ENCODE assay signal across 31 mouse cellular contexts in genomic region chr13:119808937-119809336, GRCm38 (mm10). TPM values are rescaled to one million over a fixed set of nuclear protein-coding genes. Genes with fewer than 3 reads are reported as not detected.
A peak's percentile ranks its signal among the peaks of the same experiment; 100 is the strongest.
DNase-seq lines count a peak whose midpoint lies in the region; ATAC-seq and TF ChIP-seq lines count a peak whose summit lies in the region.
"Had no signal": no experiment of that assay in that cellular context is flagged by ENCODE, and none has a peak within 500 bp of the region (broad histone marks: within the 10 kb centered on the region; RNA-seq: fewer than 3 reads in every experiment).

No protein-coding gene starts in this region.

- no peaks in the 10 kb centered on the region for H3K27me3 ChIP-seq in liver, embryonic 14.5 days (ENCODE audit: control insufficient read depth, insufficient read depth, low read length)
- H3K27me3 ChIP-seq in intestine, postnatal 0 days (replicated peaks; ENCODE audit: control insufficient read depth, insufficient read depth, low read length), result no peaks in the 10 kb centered on the region
- H3K27me3 ChIP-seq: embryonic facial prominence, embryonic 13.5 days; forebrain, embryonic 12.5 days; forebrain, embryonic 15.5 days; heart, embryonic 12.5 days; heart, embryonic 15.5 days; hindbrain, embryonic 13.5 days had no signal

- no peak overlapping the region for H3K4me3 ChIP-seq in liver, embryonic 14.5 days (ENCODE audit: insufficient read depth in 1 of 2, low read depth in 2 of 2, low read length in 2 of 2)
- H3K4me3 ChIP-seq in bone marrow macrophage, adult 2 months (ENCODE audit: insufficient read depth, low read length), result no peak overlapping the region
- no peak overlapping the region for H3K4me3 ChIP-seq in intestine, postnatal 0 days (ENCODE audit: low read depth, low read length)
- H3K4me3 ChIP-seq: embryonic facial prominence, embryonic 10.5 days; embryonic facial prominence, embryonic 13.5 days; erythroblast, embryonic 14.5 days; forebrain, embryonic 12.5 days; forebrain, embryonic 15.5 days; heart, embryonic 12.5 days; heart, embryonic 15.5 days; hindbrain, embryonic 10.5 days; hindbrain, embryonic 13.5 days had no signal

- H3K4me2 ChIP-seq in liver, embryonic 14.5 days (ENCODE audit: low read depth), result no peak overlapping the region
- no peak overlapping the region for H3K4me2 ChIP-seq in intestine, postnatal 0 days (replicated peaks; ENCODE audit: low read depth)
- H3K4me2 ChIP-seq: embryonic facial prominence, embryonic 13.5 days; forebrain, embryonic 12.5 days; forebrain, embryonic 15.5 days; heart, embryonic 12.5 days; heart, embryonic 15.5 days; hindbrain, embryonic 13.5 days had no signal

- no peak for DNase-seq in liver, embryonic 14.5 days (ENCODE audit: low read depth in 3 of 3, low spot score in 3 of 3)
- DNase-seq in liver (no peak), A20 (ENCODE audit: low read depth, low spot score) (peak; percentile 26)
- DNase-seq in thymus, postnatal 14 days, result no peak
- DNase-seq in cerebellum, postnatal 25 days, result no peak
- DNase-seq: adrenal gland, adult 8-10 months; adrenal gland, postnatal 25 days; cerebellum, adult 18-20 months; cerebellum, adult 9-10 months; cerebellum, postnatal 14 days; embryo, embryonic 11 days; gastrocnemius, postnatal 25 days; heart, postnatal 10 days; heart, postnatal 36 days had no signal

- H3K27ac ChIP-seq in liver, embryonic 14.5 days, result no peak overlapping the region
- 0 out of 2 replicates have a peak overlapping the region, but pooled peaks have one; percentile 9 for H3K27ac ChIP-seq in bone marrow macrophage, adult 2 months (ENCODE audit: insufficient read depth, low read depth, low read length)
- H3K27ac ChIP-seq in intestine, postnatal 0 days (ENCODE audit: low read depth, low read length), result no peak overlapping the region
- H3K27ac ChIP-seq: embryonic facial prominence, embryonic 10.5 days; embryonic facial prominence, embryonic 13.5 days; forebrain, embryonic 12.5 days; forebrain, embryonic 15.5 days; heart, embryonic 15.5 days; hindbrain, embryonic 10.5 days; hindbrain, embryonic 13.5 days had no signal

- WGBS in liver, embryonic 14.5 days (ENCODE audit: insufficient replicate concordance), result 41% methylated on average over 2 of the region's 2 CpGs
- 60% methylated on average over 2 of the region's 2 CpGs for WGBS in intestine, postnatal 0 days

- no peaks in the 10 kb centered on the region for H3K36me3 ChIP-seq in liver, embryonic 14.5 days (replicated peaks; ENCODE audit: control insufficient read depth, insufficient read depth, low read depth)
- no peaks in the 10 kb centered on the region for H3K36me3 ChIP-seq in intestine, postnatal 0 days (ENCODE audit: control insufficient read depth, insufficient read depth)
- H3K36me3 ChIP-seq: embryonic facial prominence, embryonic 10.5 days; embryonic facial prominence, embryonic 13.5 days; forebrain, embryonic 12.5 days; forebrain, embryonic 15.5 days; heart, embryonic 12.5 days; heart, embryonic 15.5 days; hindbrain, embryonic 10.5 days; hindbrain, embryonic 13.5 days had no signal

- no peak for TF ChIP-seq CTCF in liver, embryonic 14.5 days (IDR thresholded peaks at IDR 0.05; ENCODE audit: low read depth)
- TF ChIP-seq CTCF in bone marrow macrophage, adult 2 months (IDR thresholded peaks at IDR 0.05; ENCODE audit: low read depth, low read length), result no peak
- TF ChIP-seq CTCF in intestine, postnatal 0 days (IDR thresholded peaks at IDR 0.05; ENCODE audit: low read depth), result no peak

- no peaks in the 10 kb centered on the region for H3K9me3 ChIP-seq in liver, embryonic 14.5 days (ENCODE audit: control insufficient read depth, low read length)
- H3K9me3 ChIP-seq in intestine, postnatal 0 days (ENCODE audit: control insufficient read depth), result no peaks in the 10 kb centered on the region
- H3K9me3 ChIP-seq: embryonic facial prominence, embryonic 10.5 days; embryonic facial prominence, embryonic 13.5 days; forebrain, embryonic 12.5 days; forebrain, embryonic 15.5 days; heart, embryonic 12.5 days; heart, embryonic 15.5 days; hindbrain, embryonic 10.5 days; hindbrain, embryonic 13.5 days had no signal

- no peak overlapping the region for H3K9ac ChIP-seq in liver, embryonic 14.5 days (replicated peaks)
- no peak overlapping the region for H3K9ac ChIP-seq in intestine, postnatal 0 days (ENCODE audit: low read depth, low read length)
- H3K9ac ChIP-seq: embryonic facial prominence, embryonic 13.5 days; forebrain, embryonic 12.5 days; forebrain, embryonic 15.5 days; heart, embryonic 12.5 days; heart, embryonic 15.5 days; hindbrain, embryonic 13.5 days had no signal

- H3K4me1 ChIP-seq in liver, embryonic 14.5 days (replicated peaks; ENCODE audit: control insufficient read depth in 2 of 2, insufficient read depth in 2 of 2, low read length in 1 of 2), result no peaks in the 10 kb centered on the region
- peaks cover 16% of the 10 kb centered on the region for H3K4me1 ChIP-seq in bone marrow macrophage, adult 2 months (ENCODE audit: control insufficient read depth, insufficient read depth, low read length)
- no peaks in the 10 kb centered on the region for H3K4me1 ChIP-seq in intestine, postnatal 0 days (replicated peaks; ENCODE audit: control insufficient read depth, insufficient read depth, low read length)
- H3K4me1 ChIP-seq: embryonic facial prominence, embryonic 10.5 days; embryonic facial prominence, embryonic 13.5 days; forebrain, embryonic 12.5 days; forebrain, embryonic 15.5 days; heart, embryonic 12.5 days; heart, embryonic 15.5 days; hindbrain, embryonic 10.5 days; hindbrain, embryonic 13.5 days had no signal

- TF ChIP-seq POLR2A in bone marrow macrophage, adult 2 months (IDR thresholded peaks at IDR 0.05; ENCODE audit: borderline replicate concordance, low read depth, low read length), result no peak

- TF ChIP-seq EP300 in liver, embryonic 14.5 days (IDR thresholded peaks at IDR 0.05; ENCODE audit: low read depth), result no peak

- peak; percentile 23; the same call in 1 of the 2 replicates for ATAC-seq in liver, embryonic 14.5 days (ENCODE audit: insufficient read depth)
- ATAC-seq in megakaryocyte, adult 5-6 weeks (ENCODE audit: poor library complexity, severe bottlenecking), result peak; percentile 90
- no peak for ATAC-seq in intestine, postnatal 0 days
- ATAC-seq: activated CD4-positive, CD25-positive, alpha-beta regulatory T cell, adult 4 months; forebrain, embryonic 15.5 days; hindbrain, embryonic 16.5 days had no signal

RNA-seq across cellular contexts. Expression of gene Zfp131, which starts 18.2 kb away (rescaled TPM):
- polyA plus RNA-seq in liver, embryonic 14.5 days (2012; rRNA removed), result 5.4 and 9.4 TPM in 2 replicates
- 11.7 and 13.9 TPM in 2 replicates for polyA plus RNA-seq in liver, embryonic 14.5 days (2014; fragmentation: Nextera tagmentation; extraction: Ambion mirVana)
- 17.6 and 18.6 TPM in 2 replicates for polyA plus RNA-seq in bone marrow macrophage, adult 2 months (2012; ENCODE audit: insufficient read depth, insufficient read length, missing spikeins)
- total RNA-seq in megakaryocyte, adult 5-6 weeks (2015), result 37.1 and 43.6 TPM in 2 replicates
- total RNA-seq in megakaryocyte, adult 5-6 weeks (2017), result 43.0 and 45.1 TPM in 2 replicates
- polyA plus RNA-seq in intestine, postnatal 0 days (2015; fragmentation: Nextera tagmentation; extraction: Ambion mirVana), result 12.9 and 15.4 TPM in 2 replicates

RNA-seq across cellular contexts. Expression of gene AF067063, which starts 21.1 kb away (rescaled TPM):
- not detected in 2 replicates for polyA plus RNA-seq in liver, embryonic 14.5 days (2012; rRNA removed)
- not detected in 2 replicates for polyA plus RNA-seq in liver, embryonic 14.5 days (2014; fragmentation: Nextera tagmentation; extraction: Ambion mirVana)
- polyA plus RNA-seq in bone marrow macrophage, adult 2 months (2012; ENCODE audit: insufficient read depth, insufficient read length, missing spikeins), result not detected in 2 replicates
- not detected in 2 replicates for total RNA-seq in megakaryocyte, adult 5-6 weeks (2015)
- not detected in 2 replicates for total RNA-seq in megakaryocyte, adult 5-6 weeks (2017)
- not detected in 2 replicates for polyA plus RNA-seq in intestine, postnatal 0 days (2015; fragmentation: Nextera tagmentation; extraction: Ambion mirVana)
- total RNA-seq: adrenal gland, adult 8-10 months; adrenal gland, postnatal 25 days; gastrocnemius, adult 8-10 months; gastrocnemius, postnatal 25 days; heart, postnatal 10 days; heart, postnatal 36 days had no signal
- polyA plus RNA-seq: activated CD4-positive, CD25-positive, alpha-beta regulatory T cell, adult 4 months; cortical plate, adult 2 months; embryonic facial prominence, embryonic 10.5 days; embryonic facial prominence, embryonic 13.5 days; erythroblast, embryonic 14.5 days; forebrain, embryonic 12.5 days; forebrain, embryonic 15.5 days; gonadal fat pad, adult 2 months; heart, embryonic 12.5 days; heart, embryonic 15.5 days; hindbrain, embryonic 10.5 days; hindbrain, embryonic 13.5 days; hindbrain, embryonic 16.5 days had no signal

RNA-seq across cellular contexts. Expression of gene D13Ertd608e, which starts 26.9 kb away (rescaled TPM):
- not detected in 2 replicates for polyA plus RNA-seq in liver, embryonic 14.5 days (2012; rRNA removed)
- polyA plus RNA-seq in liver, embryonic 14.5 days (2014; fragmentation: Nextera tagmentation; extraction: Ambion mirVana), result not detected in 2 replicates
- not detected in 2 replicates for polyA plus RNA-seq in bone marrow macrophage, adult 2 months (2012; ENCODE audit: insufficient read depth, insufficient read length, missing spikeins)
- 0.45 and 1.7 TPM in 2 replicates for total RNA-seq in megakaryocyte, adult 5-6 weeks (2015)
- total RNA-seq in megakaryocyte, adult 5-6 weeks (2017), result 2.6 TPM in 1 of 2 replicates, not detected in the other
- not detected in 2 replicates for polyA plus RNA-seq in intestine, postnatal 0 days (2015; fragmentation: Nextera tagmentation; extraction: Ambion mirVana)
- total RNA-seq: adrenal gland, adult 8-10 months; adrenal gland, postnatal 25 days; gastrocnemius, adult 8-10 months; gastrocnemius, postnatal 25 days; heart, postnatal 10 days; heart, postnatal 36 days had no signal
- polyA plus RNA-seq: activated CD4-positive, CD25-positive, alpha-beta regulatory T cell, adult 4 months; cortical plate, adult 2 months; embryonic facial prominence, embryonic 10.5 days; embryonic facial prominence, embryonic 13.5 days; erythroblast, embryonic 14.5 days; forebrain, embryonic 12.5 days; forebrain, embryonic 15.5 days; gonadal fat pad, adult 2 months; heart, embryonic 12.5 days; heart, embryonic 15.5 days; hindbrain, embryonic 10.5 days; hindbrain, embryonic 13.5 days; hindbrain, embryonic 16.5 days had no signal

RNA-seq across cellular contexts. Expression of gene Nim1k, which starts 53.3 kb away (rescaled TPM):
- polyA plus RNA-seq in liver, embryonic 14.5 days (2012; rRNA removed), result 0.01 and 0.02 TPM in 2 replicates
- 0.13 TPM in 1 of 2 replicates, not detected in the other for polyA plus RNA-seq in liver, embryonic 14.5 days (2014; fragmentation: Nextera tagmentation; extraction: Ambion mirVana)
- polyA plus RNA-seq in bone marrow macrophage, adult 2 months (2012; ENCODE audit: insufficient read depth, insufficient read length, missing spikeins), result 0.55 and 1.0 TPM in 2 replicates
- total RNA-seq in megakaryocyte, adult 5-6 weeks (2015), result 0.98 and 1.4 TPM in 2 replicates
- total RNA-seq in megakaryocyte, adult 5-6 weeks (2017), result 0.48 and 1.5 TPM in 2 replicates
- polyA plus RNA-seq in intestine, postnatal 0 days (2015; fragmentation: Nextera tagmentation; extraction: Ambion mirVana), result 0.48 and 0.53 TPM in 2 replicates
- polyA plus RNA-seq: erythroblast, embryonic 14.5 days had no signal
